Mouse (Mus musculus) cerebellum, adult 2 months (tissue): ENCODE results near the gene Stk31.
A peak's percentile ranks its signal among the peaks of the same experiment; 100 is the strongest.

ENCODE experiments used
- CTCF ChIP-seq: fragments of 200-500 bp; IDR thresholded peaks from 2 replicates; pipeline ENCODE4 v1.5.1; 2011; ENCODE audit warnings: low read depth, mild to moderate bottlenecking, control low read depth, low read length, moderate library complexity, borderline replicate concordance; ENCODE audit not compliant: insufficient read depth
- POLR2A ChIP-seq: fragments of 200-500 bp; IDR thresholded peaks from 2 replicates; pipeline ENCODE4 v1.6.1; 2011; ENCODE audit warnings: low read length, control low read depth, borderline replicate concordance; ENCODE audit not compliant: insufficient read depth

DNA sequence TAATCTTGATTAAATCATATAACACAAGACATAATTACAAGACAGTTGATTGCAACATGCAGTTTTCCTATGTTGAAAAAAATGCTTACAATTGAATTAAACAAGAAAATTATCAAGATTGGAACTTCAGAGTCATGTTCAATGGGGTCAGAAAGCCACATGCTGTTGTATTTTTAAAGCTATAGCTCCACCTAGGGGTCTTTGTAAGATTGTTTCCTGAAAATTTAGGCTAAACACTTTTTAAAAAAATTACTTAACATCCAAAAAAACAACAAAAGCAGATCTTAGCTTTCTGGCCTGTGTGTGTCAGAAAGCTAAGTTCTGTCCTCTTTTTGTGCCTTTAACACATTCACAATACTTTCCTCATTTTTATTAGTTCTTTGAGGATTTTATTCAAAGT lies 3.0 kb downstream of the Stk31 start:
- TF ChIP-seq POLR2A (no peak), CTCF (peak; percentile 33; the same call in 1 of the 2 replicates)
